ENCODE assay signal across 16 mouse cellular contexts in the genomic region with DNA sequence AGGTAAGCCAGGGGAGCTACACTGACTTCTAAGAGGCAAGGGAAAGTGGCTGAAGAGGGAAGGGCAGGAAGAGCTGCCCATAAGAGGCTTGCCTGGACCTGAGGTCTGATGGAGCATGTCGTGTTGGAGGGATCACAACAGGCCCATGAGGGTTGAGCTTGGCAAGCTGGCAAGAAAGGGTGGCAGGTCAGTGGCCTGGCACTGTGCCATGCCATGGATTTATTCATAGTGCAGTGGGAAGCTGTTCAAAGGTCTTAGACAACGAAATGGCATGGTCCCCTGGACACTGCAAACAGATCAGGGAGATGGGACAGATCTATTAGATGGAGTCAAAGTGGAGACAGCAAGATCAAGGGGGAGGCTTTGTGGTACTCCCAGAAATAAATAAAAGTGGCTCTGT. TPM values are rescaled to one million over a fixed set of nuclear protein-coding genes. Genes with fewer than 3 reads are reported as not detected.
DNase-seq lines count a peak whose midpoint lies in the region; ATAC-seq and TF ChIP-seq lines count a peak whose summit lies in the region.
"Had no signal": no experiment of that assay in that cellular context is flagged by ENCODE, and none has a peak within 500 bp of the region (broad histone marks: within the 10 kb centered on the region; RNA-seq: fewer than 3 reads in every experiment).

No protein-coding gene starts in this region.

- TF ChIP-seq CTCF in cerebellum, adult 2 months (IDR thresholded peaks at IDR 0.05; ENCODE audit: borderline replicate concordance, insufficient read depth, low read depth, low read length) = no peak

- H3K27ac ChIP-seq in cerebellum, adult 2 months (ENCODE audit: insufficient read depth, low read length) = no peak overlapping the region
- no peak overlapping the region for H3K27ac ChIP-seq in midbrain, embryonic 14.5 days (replicated peaks; ENCODE audit: low read depth, low read length)
- H3K27ac ChIP-seq: forebrain, embryonic 10.5 days; heart, embryonic 13.5 days; hindbrain, embryonic 15.5 days; intestine, embryonic 15.5 days; liver, embryonic 14.5 days; lung, embryonic 15.5 days had no signal

- no peak for TF ChIP-seq POLR2A in cerebellum, adult 2 months (IDR thresholded peaks at IDR 0.05; ENCODE audit: borderline replicate concordance, insufficient read depth, low read length)

- 25% methylated on average over 2 of the region's 2 CpGs for WGBS in cerebellum, adult 2 months
- WGBS in midbrain, embryonic 14.5 days = 65% methylated on average over 2 of the region's 2 CpGs

- no peaks in the 10 kb centered on the region for H3K27me3 ChIP-seq in cerebellum, adult 2 months (ENCODE audit: control insufficient read depth, insufficient read depth, low read length)
- no peaks in the 10 kb centered on the region for H3K27me3 ChIP-seq in midbrain, embryonic 14.5 days (ENCODE audit: control insufficient read depth, insufficient read depth, low read length)
- H3K27me3 ChIP-seq: heart, embryonic 13.5 days; hindbrain, embryonic 15.5 days; intestine, embryonic 15.5 days; lung, embryonic 15.5 days; Patski had no signal

- H3K4me2 ChIP-seq in midbrain, embryonic 14.5 days (ENCODE audit: low read length) = no peak overlapping the region
- H3K4me2 ChIP-seq: heart, embryonic 13.5 days; hindbrain, embryonic 15.5 days; intestine, embryonic 15.5 days; lung, embryonic 15.5 days; midbrain, embryonic 11.5 days had no signal

- peak; percentile 30 to 39 for DNase-seq in cerebellum, adult 2 months
- DNase-seq in cerebellum, adult 9-10 months = no peak
- DNase-seq in NIH3T3 (ENCODE audit: low read depth) = peak; percentile 11
- DNase-seq in adipocyte (ENCODE audit: low spot score) = peak; percentile 29
- peak; percentile 26 for DNase-seq in kidney, adult 9 months
- DNase-seq in midbrain, embryonic 14.5 days = no peak
- no peak for DNase-seq in lung, postnatal 25 days (ENCODE audit: low spot score)
- DNase-seq: thymus, postnatal 36 days had no signal

- H3K4me1 ChIP-seq in cerebellum, adult 2 months (ENCODE audit: control insufficient read depth, insufficient read depth, low read length) = peaks cover 16% of the 10 kb centered on the region
- peaks cover 7% of the 10 kb centered on the region; the same call in 1 of the 2 replicates for H3K4me1 ChIP-seq in midbrain, embryonic 14.5 days (ENCODE audit: control insufficient read depth, insufficient read depth, low read length)
- H3K4me1 ChIP-seq: intestine, embryonic 15.5 days; lung, embryonic 15.5 days had no signal

- H3K9me3 ChIP-seq in midbrain, embryonic 14.5 days (ENCODE audit: control insufficient read depth, low read length) = no peaks in the 10 kb centered on the region
- H3K9me3 ChIP-seq: forebrain, embryonic 10.5 days; heart, embryonic 13.5 days; hindbrain, embryonic 15.5 days; intestine, embryonic 15.5 days; lung, embryonic 15.5 days had no signal

- H3K4me3 ChIP-seq in cerebellum, adult 2 months (replicated peaks; ENCODE audit: insufficient read depth, low read depth, low read length) = no peak overlapping the region
- no peak overlapping the region for H3K4me3 ChIP-seq in midbrain, embryonic 14.5 days (replicated peaks; ENCODE audit: low read depth, low read length)
- H3K4me3 ChIP-seq: forebrain, embryonic 10.5 days; heart, embryonic 13.5 days; hindbrain, embryonic 15.5 days; intestine, embryonic 15.5 days; lung, embryonic 15.5 days had no signal

- ATAC-seq in midbrain, embryonic 14.5 days (ENCODE audit: low FRiP score, low TSS enrichment) = no peak
- ATAC-seq: intestine, embryonic 15.5 days; Patski had no signal

- H3K36me3 ChIP-seq in midbrain, embryonic 14.5 days (ENCODE audit: control insufficient read depth, insufficient read depth, low read length) = no peaks in the 10 kb centered on the region
- H3K36me3 ChIP-seq: forebrain, embryonic 10.5 days; hindbrain, embryonic 15.5 days; intestine, embryonic 15.5 days; lung, embryonic 15.5 days had no signal

- no peak overlapping the region for H3K9ac ChIP-seq in midbrain, embryonic 14.5 days (replicated peaks; ENCODE audit: low read length)
- H3K9ac ChIP-seq: heart, embryonic 13.5 days; hindbrain, embryonic 15.5 days; intestine, embryonic 15.5 days; liver, embryonic 14.5 days; lung, embryonic 15.5 days had no signal

RNA-seq across cellular contexts. Expression of gene Ebf1, which starts 24.4 kb away (rescaled TPM):
- 24.9 and 26.2 TPM in 2 replicates for polyA plus RNA-seq in cerebellum, adult 2 months (2012; rRNA removed)
- polyA plus RNA-seq in midbrain, embryonic 14.5 days (2014; fragmentation: Nextera tagmentation; extraction: Ambion mirVana) = 98.3 and 112 TPM in 2 replicates

Comparison
In these comparisons a context has a peak if more than half of its experiments do, and no peak if none do; other contexts are left out.
1. DNase-seq: peak in cerebellum, adult 2 months (2 of 2), NIH3T3 (single experiment), adipocyte (single experiment) and kidney, adult 9 months (single experiment); none in cerebellum, adult 9-10 months (single experiment), midbrain, embryonic 14.5 days (single experiment) and lung, postnatal 25 days (single experiment).